Mouse (Mus musculus) CH12.LX (cell line): ENCODE data around the gene Irf5. TPM values are rescaled to one million over a fixed set of nuclear protein-coding genes. Genes with fewer than 3 reads are reported as not detected.

Source experiments
- DNase-seq: peaks from one replicate; pipeline ENCODE4 v3.0.0-alpha.2; 2013; ENCODE audit errors: extremely low read depth
- H3K27ac ChIP-seq: 2 replicates; pipeline ENCODE4 v1.5.1; 2012; ENCODE audit warnings: low read depth, mild to moderate bottlenecking, control low read depth, moderate library complexity; ENCODE audit not compliant: insufficient read depth
- H3K27me3 ChIP-seq: replicated peaks from 2 replicates; pipeline ENCODE3; 2012; ENCODE audit warnings: inconsistent platforms
- H3K36me3 ChIP-seq, 2 experiments: replicated peaks in 1 of 2; 2 replicates each; pipeline versions ENCODE3 to v1.6.1; 2012; ENCODE audit warnings: inconsistent platforms in 1 of 2, low read length in 1 of 2, mild to moderate bottlenecking in 1 of 2, mixed read lengths in 1 of 2, moderate library complexity in 1 of 2; ENCODE audit not compliant: control insufficient read depth in 1 of 2, insufficient read depth in 1 of 2
- H3K4me1 ChIP-seq, 2 experiments: 2 replicates each; pipeline ENCODE4 v1.6.1; 2012; ENCODE audit warnings: inconsistent platforms in 1 of 2, moderate library complexity in 1 of 2; ENCODE audit not compliant: insufficient read depth in 2 of 2, control insufficient read depth in 1 of 2
- H3K4me2 ChIP-seq: 2 replicates; pipeline ENCODE4 v1.6.1; 2012; ENCODE audit warnings: low read depth, mild to moderate bottlenecking, control low read depth; ENCODE audit not compliant: poor library complexity, insufficient read depth, severe bottlenecking
- H3K4me3 ChIP-seq, 3 experiments: fragments of 150-350 bp in 1 of 3; sonication (generic) in 1 of 3; replicated peaks in 1 of 3; 2 replicates each; pipeline versions ENCODE3 to v1.5.1; 2011 to 2012; ENCODE audit warnings: low read depth in 2 of 3, low read length in 2 of 3, mild to moderate bottlenecking in 2 of 3, moderate library complexity in 2 of 3, control low read depth in 1 of 3, improper control_type of control experiment in 1 of 3, inconsistent platforms in 1 of 3, mixed read lengths in 1 of 3; ENCODE audit not compliant: poor library complexity in 1 of 3
- H3K79me2 ChIP-seq: replicated peaks from 2 replicates; pipeline ENCODE4 v1.6.1; 2012; ENCODE audit warnings: mild to moderate bottlenecking, moderate library complexity; ENCODE audit not compliant: control insufficient read depth, poor library complexity, insufficient read depth, severe bottlenecking; ENCODE audit errors: extremely low read depth
- H3K9ac ChIP-seq: 2 replicates; pipeline ENCODE4 v1.6.1; 2012; ENCODE audit warnings: low read depth, mild to moderate bottlenecking, control low read depth, moderate library complexity; ENCODE audit not compliant: insufficient read depth
- H3K9me3 ChIP-seq: replicated peaks from 2 replicates; pipeline ENCODE3; 2012; ENCODE audit warnings: low read length, inconsistent platforms, mixed read lengths
- BHLHE40 ChIP-seq: IDR thresholded peaks from 2 replicates; pipeline ENCODE4 v1.6.1; 2011; ENCODE audit warnings: mild to moderate bottlenecking, low read depth, low read length, improper control_type of control experiment
- ELF1 ChIP-seq: IDR thresholded peaks from 2 replicates; pipeline ENCODE4 v1.6.1; 2014; ENCODE audit warnings: low read depth, mild to moderate bottlenecking, inconsistent platforms, low read length, improper control_type of control experiment
- EP300 ChIP-seq: IDR thresholded peaks from 2 replicates; pipeline ENCODE4 v1.6.1; 2011; ENCODE audit warnings: low read length, improper control_type of control experiment
- GABPA ChIP-seq: IDR thresholded peaks from 2 replicates; pipeline ENCODE4 v1.6.1; 2012; ENCODE audit warnings: low read depth, low read length, improper control_type of control experiment, inconsistent platforms; ENCODE audit not compliant: insufficient replicate concordance
- HCFC1 ChIP-seq: IDR thresholded peaks from 2 replicates; pipeline ENCODE4 v1.6.1; 2012; ENCODE audit warnings: low read depth, mild to moderate bottlenecking, inconsistent platforms, low read length, improper control_type of control experiment
- JUN ChIP-seq: IDR thresholded peaks from 2 replicates; pipeline ENCODE4 v1.6.1; 2011; ENCODE audit warnings: low read depth, mild to moderate bottlenecking, low read length, improper control_type of control experiment, moderate library complexity; ENCODE audit not compliant: insufficient read depth
- KAT2A ChIP-seq: IDR thresholded peaks from 2 replicates; pipeline ENCODE4 v1.6.1; 2012; ENCODE audit warnings: low read length, improper control_type of control experiment, inconsistent platforms; ENCODE audit not compliant: insufficient replicate concordance
- MAFK ChIP-seq: IDR thresholded peaks from 2 replicates; pipeline ENCODE4 v1.6.1; 2011; ENCODE audit warnings: low read length, improper control_type of control experiment; ENCODE audit not compliant: insufficient replicate concordance
- MAX ChIP-seq: IDR thresholded peaks from 2 replicates; pipeline ENCODE4 v1.6.1; 2011; ENCODE audit warnings: low read length, improper control_type of control experiment
- MEF2A ChIP-seq: IDR thresholded peaks from 2 replicates; pipeline ENCODE4 v1.6.1; 2014; ENCODE audit warnings: low read depth, mild to moderate bottlenecking, inconsistent platforms, low read length, improper control_type of control experiment, borderline replicate concordance
- MXI1 ChIP-seq: IDR thresholded peaks from 2 replicates; pipeline ENCODE4 v1.6.1; 2011; ENCODE audit warnings: mild to moderate bottlenecking, low read depth, low read length, improper control_type of control experiment
- MYC ChIP-seq: IDR thresholded peaks from 2 replicates; pipeline ENCODE4 v1.6.1; 2011; ENCODE audit warnings: low read depth, mild to moderate bottlenecking, improper control_type of control experiment, low read length
- POLR2AphosphoS2 ChIP-seq: IDR thresholded peaks from 2 replicates; pipeline ENCODE4 v1.6.1; 2011; ENCODE audit warnings: low read depth, low read length, improper control_type of control experiment
- RCOR1 ChIP-seq: conservative IDR thresholded peaks from 2 replicates; pipeline ENCODE4 v1.6.1; 2012; ENCODE audit warnings: low read depth, mild to moderate bottlenecking, inconsistent platforms, low read length, improper control_type of control experiment
- SIN3A ChIP-seq: IDR thresholded peaks from 2 replicates; pipeline ENCODE4 v1.6.1; 2012; ENCODE audit warnings: low read length, improper control_type of control experiment, inconsistent platforms
- SMC3 ChIP-seq: IDR thresholded peaks from 2 replicates; pipeline ENCODE4 v1.6.1; 2011; ENCODE audit warnings: low read depth, low read length, improper control_type of control experiment
- TBP ChIP-seq: conservative IDR thresholded peaks from 2 replicates; pipeline ENCODE4 v1.6.1; 2011; ENCODE audit warnings: low read depth, low read length, improper control_type of control experiment
- TCF12 ChIP-seq: IDR thresholded peaks from 2 replicates; pipeline ENCODE4 v1.6.1; 2014; ENCODE audit warnings: low read depth, mild to moderate bottlenecking, inconsistent platforms, low read length, improper control_type of control experiment
- USF1 ChIP-seq: IDR thresholded peaks from 2 replicates; pipeline ENCODE4 v1.6.1; 2014; ENCODE audit warnings: low read depth, mild to moderate bottlenecking, inconsistent platforms, low read length, improper control_type of control experiment
- ZC3H11A ChIP-seq: IDR thresholded peaks from 2 replicates; pipeline ENCODE4 v1.6.1; 2012; ENCODE audit warnings: low read depth, mild to moderate bottlenecking, inconsistent platforms, low read length, improper control_type of control experiment
- ZMIZ1 ChIP-seq: IDR thresholded peaks from 2 replicates; pipeline ENCODE4 v1.6.1; 2012; ENCODE audit warnings: low read depth, mild to moderate bottlenecking, inconsistent platforms, low read length, improper control_type of control experiment
- dilution Hi-C: fragments of 300-500 bp; cut with MboI; formaldehyde crosslinking; loops from 2 replicates; pipeline ENCODE4 v1.14.3; 2020; ENCODE audit warnings: low sequenced_read_pairs; ENCODE audit not compliant: extremely low pct_unique_long_range_greater_than_20kb, extremely low pct_ligation_motif_present
- in situ Hi-C: fragments of 300-500 bp; cut with MboI; formaldehyde crosslinking; loops from 3 replicates; pipeline ENCODE4 v1.14.3; 2019; ENCODE audit warnings: low sequenced_read_pairs, low pct_ligation_motif_present, low pct_unique_long_range_greater_than_20kb, mixed read lengths
- polyA plus RNA-seq: library from polyadenylated mRNA; unstranded; fragments of >175 nt; gene quantifications from 2 replicates; pipeline ENCODE4 v1.2.1, GENCODE M21; 2012; ENCODE audit warnings: low read depth; ENCODE audit not compliant: insufficient read length
- total RNA-seq, 2 experiments: library from RNA; depleted of rRNA; stranded (reverse); fragments of 300-350 nt in 1 of 2; fragments of >200 nt in 1 of 2; gene quantifications; 2 replicates each; pipeline ENCODE4 v1.2.3; 2012 to 2014

Gene Irf5
- total and polyA plus RNA-seq, 3 experiments: 134 to 158 (median 144) TPM

DNA sequence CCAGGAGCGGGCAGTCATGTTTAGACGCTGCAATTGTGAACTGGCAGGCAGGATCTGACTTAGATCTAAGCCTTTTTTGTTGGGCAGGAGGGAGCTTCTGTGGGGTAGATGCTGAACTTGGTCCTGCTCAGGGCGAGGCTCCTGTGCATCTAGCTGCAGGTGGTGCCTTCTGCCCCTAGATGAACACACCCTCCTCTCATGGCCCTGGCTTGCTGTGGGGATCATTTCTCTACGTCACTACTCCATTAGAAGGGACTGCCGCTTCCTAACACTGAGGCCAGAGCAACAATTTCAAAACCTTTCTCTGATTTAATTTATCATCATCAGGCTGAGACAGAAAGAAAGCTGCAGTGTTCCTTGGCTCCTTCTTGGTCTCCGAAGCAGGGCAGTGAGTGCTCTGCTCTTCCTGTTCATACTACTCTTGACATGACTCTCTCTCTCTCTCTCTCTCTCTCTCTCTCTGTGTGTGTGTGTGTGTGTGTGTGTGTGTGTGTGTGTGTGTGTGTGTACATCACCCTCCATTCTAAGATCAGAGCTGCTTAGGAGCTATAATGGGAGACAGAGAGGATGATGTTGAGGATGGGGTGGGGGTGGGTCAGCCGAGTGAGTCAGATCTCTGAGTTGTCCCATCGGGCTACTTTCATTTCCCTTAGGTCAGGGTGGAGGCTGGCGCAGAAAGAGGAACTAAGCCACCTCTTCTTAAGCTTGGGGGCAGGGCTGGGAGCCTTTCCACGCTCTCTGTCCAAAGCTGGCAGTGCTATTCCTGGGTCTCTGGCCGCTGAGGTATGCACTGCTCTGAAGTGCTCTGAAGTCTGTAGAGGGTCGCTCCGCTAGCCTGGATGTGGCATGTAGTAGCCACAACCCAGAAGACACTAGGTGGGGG, 2.4 kb downstream of the Irf5 start (continued):
- TF ChIP-seq MYC: peak; percentile 87
- peak; percentile 92 for TF ChIP-seq EP300
- peak; percentile 25; the same call in 1 of the 2 replicates for TF ChIP-seq JUN
- TF ChIP-seq ZC3H11A: no peak
- peak; percentile 76 for TF ChIP-seq TCF12
- TF ChIP-seq KAT2A: no peak
- TF ChIP-seq ELF1: peak; percentile 20; the same call in 1 of the 2 replicates
- 0 out of 2 replicates have a peak, but pooled peaks have one; percentile 33 for TF ChIP-seq ZMIZ1
- TF ChIP-seq, all 38 proteins: peak for 20

DNA sequence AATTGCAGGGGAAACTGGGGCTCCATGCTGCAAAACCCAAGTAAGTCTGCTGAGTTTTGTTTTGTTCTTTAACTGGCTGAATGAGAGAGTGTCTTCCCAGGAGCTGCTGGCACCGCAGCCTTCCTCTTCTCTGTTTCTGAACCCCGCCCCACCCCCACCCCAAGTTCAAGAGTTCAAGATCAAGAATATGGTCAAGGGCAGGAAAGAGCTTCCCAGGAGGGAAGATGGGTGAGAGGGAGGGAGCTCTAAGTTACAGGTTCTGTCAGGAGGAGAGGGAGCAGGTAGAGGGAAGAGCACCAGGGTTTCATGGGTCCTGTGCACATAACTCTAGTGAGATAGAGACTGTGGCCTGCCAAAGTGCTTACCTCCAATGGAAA, 3.0 kb downstream of the Irf5 start:
- Histone ChIP-seq H3K4me2 (peak overlapping the region; percentile 99), H3K4me1 (peaks cover 4 to 66% of the 10 kb centered on the region in 2 experiments), H3K27ac (peak overlapping the region; percentile 98), H3K27me3 (no peaks in the 10 kb centered on the region), H3K9ac (peak overlapping the region; percentile 88), H3K79me2 (peaks cover 47% of the 10 kb centered on the region), H3K36me3 (peaks cover 25 to 34% of the 10 kb centered on the region in 2 experiments), H3K9me3 (no peaks in the 10 kb centered on the region), H3K4me3 (peak overlapping the region; percentile 82 to 90 (median 88))
- in situ Hi-C loops: no loop called here
- dilution Hi-C loops: no loop called here
- peak; percentile 25 for DNase-seq
- 0 out of 2 replicates have a peak, but pooled peaks have one; percentile 2 for TF ChIP-seq POLR2AphosphoS2
- TF ChIP-seq USF1: no peak

DNA sequence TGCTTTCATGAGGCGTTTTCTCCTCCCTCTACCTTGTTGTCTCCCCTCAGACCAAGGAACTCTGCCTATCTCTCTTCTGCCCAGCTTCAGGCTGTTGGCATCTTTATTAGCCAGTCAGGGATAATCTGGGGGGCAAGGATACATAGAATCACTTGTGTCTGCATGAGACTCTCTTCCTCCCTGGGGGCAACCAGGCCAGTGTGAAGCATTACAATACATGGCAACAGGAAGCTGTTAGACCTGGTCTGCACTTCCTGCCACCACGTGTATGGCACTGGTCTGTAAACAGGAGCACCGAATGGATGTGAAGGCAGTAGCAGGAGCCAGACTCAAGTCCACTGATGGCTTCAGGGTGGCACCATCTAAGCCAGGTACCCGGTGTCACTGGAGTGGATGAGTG, 3.6 kb downstream of the Irf5 start:
- dilution Hi-C loops: no loop called here
- TF ChIP-seq MAX: peak; percentile 97
- TF ChIP-seq MAFK: no peak
- TF ChIP-seq MEF2A: no peak
- no peak for TF ChIP-seq TBP
- peak; percentile 83 for TF ChIP-seq MYC
- TF ChIP-seq ELF1: peak; percentile 45
- no peak for TF ChIP-seq GABPA
- TF ChIP-seq SIN3A: peak; percentile 96
- TF ChIP-seq SMC3: no peak
- TF ChIP-seq BHLHE40: peak; percentile 54
- no peak for TF ChIP-seq HCFC1
- TF ChIP-seq RCOR1: no peak
- TF ChIP-seq MXI1: peak; percentile 97
- TF ChIP-seq ZMIZ1: no peak
- no peak for TF ChIP-seq TCF12
- TF ChIP-seq POLR2AphosphoS2: peak; percentile 13; the same call in 1 of the 2 replicates
- Histone ChIP-seq H3K9me3 (no peaks in the 10 kb centered on the region), H3K27me3 (no peaks in the 10 kb centered on the region), H3K79me2 (peaks cover 47% of the 10 kb centered on the region), H3K4me2 (peak overlapping the region; percentile 99), H3K4me1 (peaks cover 4 to 64% of the 10 kb centered on the region in 2 experiments), H3K4me3 (peak overlapping the region; percentile 82 to 90 (median 88)), H3K27ac (peak overlapping the region; percentile 23; the same call in 1 of the 2 replicates), H3K9ac (peak overlapping the region; percentile 88; the same call in 1 of the 2 replicates), H3K36me3 (peaks cover 32 to 40% of the 10 kb centered on the region in 2 experiments)
- peak; percentile 66 for DNase-seq
- in situ Hi-C loops: no loop called here
